Mouse (Mus musculus) lung, postnatal 0 days (tissue): ENCODE data around the gene Ncf2. TPM values are rescaled to one million over a fixed set of nuclear protein-coding genes. Genes with fewer than 3 reads are reported as not detected.
A peak's percentile ranks its signal among the peaks of the same experiment; 100 is the strongest.

Experiments used
- ATAC-seq: fragments of 200-750 bp; cut with Nextera tagmentation; 2 replicates; pipeline ENCODE4 v1.8.0; 2017; ENCODE audit warnings: moderate library complexity
- DNase-seq: peaks from one replicate; pipeline ENCODE4 v3.0.0-alpha.2; 2016; ENCODE audit warnings: low spot score
- H3K27ac ChIP-seq: fragments of 300-500 bp; sonication (generic); 2 replicates; pipeline ENCODE4 v1.5.1; 2014; ENCODE audit warnings: antibody characterized with exemption, mild to moderate bottlenecking, low read length, mixed read lengths
- H3K27me3 ChIP-seq: fragments of 300-500 bp; sonication (generic); replicated peaks from 2 replicates; pipeline ENCODE4 v1.6.1; 2014; ENCODE audit warnings: low read length, mixed read lengths; ENCODE audit not compliant: insufficient read depth
- H3K36me3 ChIP-seq: fragments of 300-500 bp; sonication (generic); 2 replicates; pipeline ENCODE4 v1.6.1; 2014; ENCODE audit warnings: low read length, mixed read lengths; ENCODE audit not compliant: insufficient read depth
- H3K4me1 ChIP-seq: fragments of 300-500 bp; sonication (generic); 2 replicates; pipeline ENCODE4 v1.6.1; 2014; ENCODE audit warnings: antibody characterized with exemption, low read depth, low read length, mixed read lengths; ENCODE audit not compliant: insufficient read depth
- H3K4me2 ChIP-seq: fragments of 300-500 bp; sonication (generic); replicated peaks from 2 replicates; pipeline ENCODE4 v1.6.1; 2014; ENCODE audit warnings: low read depth, mild to moderate bottlenecking, low read length, moderate library complexity, mixed read lengths
- H3K4me3 ChIP-seq: fragments of 300-500 bp; sonication (generic); 2 replicates; pipeline ENCODE4 v1.5.1; 2014; ENCODE audit warnings: low read depth, low read length
- H3K9ac ChIP-seq: fragments of 300-500 bp; sonication (generic); replicated peaks from 2 replicates; pipeline ENCODE4 v1.6.1; 2014; ENCODE audit warnings: low read depth, mild to moderate bottlenecking
- H3K9me3 ChIP-seq: fragments of 300-500 bp; sonication (generic); 2 replicates; pipeline ENCODE4 v1.6.1; 2016; ENCODE audit warnings: low read length, mixed read lengths
- CTCF ChIP-seq: IDR thresholded peaks from 2 replicates; pipeline ENCODE4 v1.5.1; 2016; ENCODE audit warnings: antibody characterized with exemption, mild to moderate bottlenecking
- EP300 ChIP-seq: IDR thresholded peaks from 2 replicates; pipeline ENCODE4 v1.6.1; 2016; ENCODE audit warnings: antibody characterized with exemption, mild to moderate bottlenecking, control low read depth
- WGBS: fragments of 180-500 bp; shearing (Covaris S2); extraction: QIAGEN DNeasy Blood & Tissue Kit; methylation state at CpG from one replicate; pipeline ENCODE4 v1.1.7; 2014; 5-methylcytosine and 5-hydroxymethylcytosine counted together
- polyA plus RNA-seq: library from polyadenylated mRNA; unstranded; fragments of >200 nt; fragmentation: Nextera tagmentation; extraction: Ambion mirVana; gene quantifications from 2 replicates; pipeline ENCODE4 v1.2.1, GENCODE M21; 2015

Ncf2 gene
- 9.6 and 12.0 TPM in 2 replicates for polyA plus RNA-seq

DNA sequence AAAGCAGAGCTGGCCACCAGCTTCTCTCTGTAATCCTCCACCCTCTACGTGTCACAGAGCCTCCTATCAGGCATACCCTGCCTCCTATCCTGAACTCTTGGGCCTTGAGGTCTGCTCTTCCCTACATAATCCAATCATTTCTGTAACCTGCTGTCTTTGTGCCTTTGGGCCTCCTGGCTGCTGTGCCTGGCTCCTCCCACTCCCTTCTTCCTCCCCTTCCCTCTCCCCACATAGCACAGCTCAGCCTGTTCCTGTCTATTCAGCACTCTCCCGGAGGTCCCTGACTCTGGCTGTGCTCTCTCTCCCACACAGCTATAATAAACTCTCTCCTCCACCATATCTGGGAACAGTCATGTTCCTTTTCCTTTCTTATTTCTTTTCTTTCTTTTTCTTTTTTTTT lies at the start of gene Ncf2:
Gene Ncf2, plus strand, starts transcription at position 298 of the 400 bp plus-strand sequence.
- no peaks in the 10 kb centered on the region for H3K27me3 ChIP-seq
- H3K9me3 ChIP-seq, result no peaks in the 10 kb centered on the region
- no peaks in the 10 kb centered on the region for H3K36me3 ChIP-seq
- ATAC-seq, result peak; percentile 70
- no peak within 1 kb of the TSS for H3K9ac ChIP-seq
- H3K4me1 ChIP-seq, result no peaks in the 10 kb centered on the region; the same call in 1 of the 2 replicates
- peak; percentile 66 for DNase-seq
- H3K4me2 ChIP-seq, result no peak within 1 kb of the TSS
- no peak within 1 kb of the TSS for H3K27ac ChIP-seq
- H3K4me3 ChIP-seq, result no peak within 1 kb of the TSS
- 19% methylated on average over 2 of the region's 2 CpGs for WGBS
- TF ChIP-seq CTCF (no peak), EP300 (no peak)

DNA sequence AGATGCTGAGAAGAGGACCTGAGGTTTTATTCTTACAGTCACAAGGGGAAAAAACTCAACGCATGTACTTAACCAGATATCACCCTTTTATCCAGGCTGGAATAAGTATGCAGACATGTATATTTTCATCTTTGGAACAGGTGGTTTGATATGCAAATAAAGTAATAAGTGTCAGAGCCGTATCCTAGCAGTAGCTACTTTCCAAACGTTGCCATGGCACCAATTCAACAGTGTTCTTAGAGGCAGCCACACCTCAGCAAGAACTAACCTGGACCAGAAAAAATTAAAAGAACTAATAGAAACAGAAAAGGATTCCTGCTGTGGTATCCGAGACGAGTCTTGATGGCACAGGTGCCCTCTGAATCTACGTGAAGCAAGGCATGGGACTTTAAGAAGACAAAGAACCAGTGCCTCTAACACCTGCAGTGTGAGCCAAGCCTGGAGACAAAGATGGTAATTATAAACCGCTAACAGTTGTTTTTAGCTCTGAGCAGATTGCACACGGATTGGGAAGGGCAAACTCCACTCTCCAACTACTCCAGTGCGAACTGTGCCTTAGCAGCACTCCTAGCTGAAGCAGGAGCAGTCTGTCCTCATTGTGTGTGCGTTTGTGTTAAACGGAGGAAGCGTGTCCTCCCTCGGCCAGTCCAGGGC lies 49.6 kb upstream of the Ncf2 start, which contains the start of gene Apobec4:
Gene Apobec4, plus strand, starts transcription at position 240 of the 654 bp plus-strand sequence.
- no peaks in the 10 kb centered on the region for H3K4me1 ChIP-seq
- no peak for DNase-seq
- WGBS, result 60% methylated on average over 13 of the region's 13 CpGs
- H3K4me3 ChIP-seq, result no peak within 1 kb of the TSS
- H3K27ac ChIP-seq, result no peak within 1 kb of the TSS
- H3K4me2 ChIP-seq, result no peak within 1 kb of the TSS
- no peak; the same call in 1 of the 2 replicates for ATAC-seq
- H3K9ac ChIP-seq, result no peak within 1 kb of the TSS
- no peaks in the 10 kb centered on the region for H3K36me3 ChIP-seq
- H3K27me3 ChIP-seq, result no peaks in the 10 kb centered on the region
- TF ChIP-seq CTCF (no peak), EP300 (no peak)
- no peaks in the 10 kb centered on the region for H3K9me3 ChIP-seq

DNA sequence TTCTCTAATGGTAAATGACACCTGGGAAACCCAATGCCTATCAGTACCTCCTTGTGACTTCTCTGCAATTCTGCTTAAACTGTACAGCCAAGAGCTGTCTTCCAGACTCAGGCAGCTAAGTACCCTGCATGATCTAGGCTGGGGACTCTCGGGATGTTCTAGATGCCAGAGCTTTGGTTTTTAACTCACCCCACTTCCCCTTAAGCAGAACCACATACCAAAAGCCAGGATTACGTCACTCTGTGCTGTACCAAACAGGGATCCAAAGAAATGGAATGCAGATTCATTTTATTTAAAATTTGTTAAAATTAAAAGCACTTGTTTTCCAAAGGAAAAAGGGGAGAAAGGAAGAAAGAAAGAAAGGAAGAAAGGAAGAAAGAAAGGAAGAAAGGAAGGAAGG lies 38.2 kb upstream of the Ncf2 start:
- TF ChIP-seq CTCF (no peak), EP300 (no peak)
- Histone ChIP-seq H3K36me3 (no peaks in the 10 kb centered on the region), H3K27me3 (no peaks in the 10 kb centered on the region), H3K4me3 (no peak overlapping the region), H3K27ac (no peak overlapping the region), H3K9me3 (no peaks in the 10 kb centered on the region), H3K4me2 (no peak overlapping the region), H3K4me1 (peaks cover 6% of the 10 kb centered on the region; the same call in 1 of the 2 replicates), H3K9ac (no peak overlapping the region)
- WGBS, result 65% methylated on average over 2 of the region's 2 CpGs
- no peak for ATAC-seq
- no peak for DNase-seq

DNA sequence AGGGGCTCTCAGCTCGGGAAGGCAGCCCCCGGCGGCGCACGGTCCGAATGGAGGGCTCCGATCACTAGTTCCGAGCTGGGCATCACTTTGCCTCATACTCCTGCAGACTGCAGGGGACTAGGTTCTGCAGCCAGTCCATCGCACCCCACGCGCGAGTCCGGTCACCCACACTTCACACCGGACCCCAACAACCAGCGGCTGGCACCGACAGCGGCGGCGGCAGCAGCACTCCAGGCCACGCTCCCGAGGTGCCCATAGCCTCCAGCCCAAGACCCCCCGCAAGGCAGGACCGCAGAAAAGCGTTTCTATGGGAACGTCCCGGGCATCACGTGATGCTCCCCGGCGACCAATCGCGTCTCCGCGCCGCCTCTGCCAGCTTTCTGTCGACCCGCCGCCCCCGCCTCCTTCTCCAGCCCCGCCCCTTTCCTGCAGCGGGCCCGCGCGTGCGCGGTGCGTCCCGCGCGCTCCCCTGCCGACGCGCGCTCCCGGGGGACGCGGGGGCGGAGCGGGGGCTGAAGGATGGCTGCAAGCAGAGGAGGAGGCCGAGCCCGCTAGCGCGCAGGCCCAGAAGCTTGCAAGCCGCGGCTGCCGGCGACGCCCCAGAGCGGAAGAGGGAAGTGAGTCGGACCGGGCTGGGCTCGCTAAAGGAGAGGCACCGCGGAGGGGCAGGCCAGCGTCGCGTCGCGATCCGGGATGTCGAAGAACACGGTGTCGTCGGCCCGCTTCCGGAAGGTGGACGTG lies 33.8 kb upstream of the Ncf2 start, which contains the start of the genes Rgl1 and Arpc5:
Gene Rgl1, minus strand, starts transcription at position 320 of the 741 bp plus-strand sequence.
Gene Arpc5, plus strand, starts transcription at position 511 of the 741 bp plus-strand sequence.
- peak; percentile 98 for ATAC-seq
- under 1% methylated on average over 62 of the region's 86 CpGs for WGBS
- H3K27me3 ChIP-seq, result no peaks in the 10 kb centered on the region
- H3K9ac ChIP-seq, result peak within 1 kb of the TSS; percentile 90
- H3K36me3 ChIP-seq, result peaks cover 9% of the 10 kb centered on the region; the same call in 1 of the 2 replicates
- peak within 1 kb of the TSS; percentile 91 for H3K27ac ChIP-seq
- no peaks in the 10 kb centered on the region for H3K9me3 ChIP-seq
- H3K4me1 ChIP-seq, result peaks cover 6% of the 10 kb centered on the region; the same call in 1 of the 2 replicates
- H3K4me3 ChIP-seq, result peak within 1 kb of the TSS; percentile 97
- peak within 1 kb of the TSS; percentile 89 for H3K4me2 ChIP-seq
- TF ChIP-seq EP300 (no peak), CTCF (no peak; the same call in 1 of the 2 replicates)
- peak; percentile 99 for DNase-seq

DNA sequence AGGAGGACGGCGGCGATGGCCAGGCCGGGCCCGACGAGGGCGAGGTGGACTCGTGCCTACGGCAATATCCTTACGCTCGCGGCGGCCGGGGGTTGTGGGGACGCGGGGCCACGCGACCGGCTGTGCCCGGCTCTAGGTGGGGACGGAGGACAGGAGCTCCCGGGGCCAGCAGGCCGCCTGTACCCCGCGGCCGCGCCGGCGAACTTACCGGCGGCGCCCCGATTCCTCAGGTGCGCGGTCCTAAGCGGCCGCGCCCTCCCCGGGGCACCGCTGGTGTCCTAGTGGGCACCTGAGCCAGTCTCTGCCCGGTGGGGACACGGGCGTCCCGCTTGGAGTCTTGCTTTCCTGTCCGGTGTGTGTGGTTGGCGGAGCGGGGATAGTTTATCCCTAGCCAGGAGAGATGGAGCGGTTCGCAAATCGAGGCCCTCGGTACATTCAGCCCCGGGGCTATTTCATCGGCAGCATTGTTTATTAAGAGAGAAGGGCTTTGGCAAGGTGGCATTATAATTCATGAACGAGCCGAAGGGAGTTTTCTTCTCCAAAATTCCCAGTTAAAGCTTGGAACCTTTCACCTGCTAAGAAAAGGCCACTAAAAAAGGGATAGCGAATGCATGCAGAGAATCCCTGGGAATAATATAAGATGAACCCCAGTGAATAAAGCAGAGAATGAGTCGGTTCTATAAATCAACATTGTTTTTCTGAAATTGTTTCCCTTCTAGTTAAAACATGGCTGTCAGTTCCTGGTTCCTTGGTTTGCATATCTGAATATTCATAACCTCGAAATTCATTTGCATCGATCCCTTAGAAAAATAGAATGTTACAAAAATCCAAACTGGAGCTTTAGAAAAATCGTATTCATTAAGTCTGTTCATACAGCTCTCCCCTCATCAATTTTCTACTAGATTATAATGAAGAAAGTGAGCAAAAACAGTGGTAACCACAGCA lies 32.9 kb upstream of the Ncf2 start:
- TF ChIP-seq EP300 (no peak), CTCF (no peak; the same call in 1 of the 2 replicates)
- ATAC-seq (peak; percentile 37), DNase-seq (peak; percentile 42)
- peaks cover 6% of the 10 kb centered on the region; the same call in 1 of the 2 replicates for H3K4me1 ChIP-seq
- H3K36me3 ChIP-seq, result peaks cover 15% of the 10 kb centered on the region
- peak overlapping the region; percentile 91 for H3K27ac ChIP-seq
- H3K9ac ChIP-seq, result peak overlapping the region; percentile 90
- no peaks in the 10 kb centered on the region for H3K9me3 ChIP-seq
- peak overlapping the region; percentile 89 for H3K4me2 ChIP-seq
- no peaks in the 10 kb centered on the region for H3K27me3 ChIP-seq
- H3K4me3 ChIP-seq, result peak overlapping the region; percentile 97
- under 1% methylated on average over 60 of the region's 60 CpGs for WGBS
